Comparison of ENCODE assay signal across 12 mouse cellular contexts in the genomic region with DNA sequence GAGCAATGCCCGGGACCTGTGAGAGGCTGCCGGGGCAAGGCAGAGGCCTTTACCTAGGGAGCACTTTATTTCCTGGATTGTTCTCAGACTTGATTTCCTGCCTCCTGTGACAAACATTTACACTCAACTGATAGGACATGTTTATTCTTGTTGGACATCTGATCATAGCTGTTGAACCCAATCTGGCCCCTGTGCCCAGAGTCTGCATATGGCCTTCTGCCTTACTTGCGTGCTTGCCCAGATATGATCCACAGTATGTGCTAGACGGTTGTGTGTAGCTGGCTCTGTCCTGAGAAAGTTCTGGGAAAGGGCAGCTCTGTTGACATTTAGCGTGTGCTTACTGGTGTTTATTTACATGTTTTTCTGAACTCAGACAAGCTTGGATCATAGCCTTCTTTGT.
DNase-seq lines count a peak whose midpoint lies in the region; ATAC-seq lines count a peak whose summit lies in the region.
"Had no signal": no experiment of that assay in that cellular context is flagged by ENCODE, and none has a peak within 500 bp of the region (broad histone marks: within the 10 kb centered on the region; RNA-seq: fewer than 3 reads in every experiment).

No protein-coding gene starts in this region.

- ATAC-seq in hindbrain, embryonic 11.5 days (ENCODE audit: low FRiP score) = no peak
- ATAC-seq in neural tube, embryonic 11.5 days (ENCODE audit: insufficient read depth, low FRiP score, low TSS enrichment) = no peak
- ATAC-seq in midbrain, embryonic 13.5 days = no peak
- ATAC-seq in stomach, embryonic 16.5 days (ENCODE audit: insufficient read depth, low FRiP score) = no peak

- H3K27ac ChIP-seq in hindbrain, embryonic 11.5 days (ENCODE audit: low read depth, low read length) = peak overlapping the region; percentile 79; the same call in 1 of the 2 replicates
- H3K27ac ChIP-seq in hindbrain, embryonic 10.5 days = no peak overlapping the region
- peak overlapping the region; percentile 42; the same call in 1 of the 2 replicates for H3K27ac ChIP-seq in neural tube, embryonic 11.5 days (ENCODE audit: low read depth, low read length)
- peak overlapping the region; percentile 89 for H3K27ac ChIP-seq in midbrain, embryonic 13.5 days
- H3K27ac ChIP-seq in stomach, embryonic 16.5 days (ENCODE audit: low read length) = 0 out of 2 replicates have a peak overlapping the region, but pooled peaks have one; percentile 8
- H3K27ac ChIP-seq: liver, embryonic 13.5 days had no signal

- H3K9me3 ChIP-seq in hindbrain, embryonic 11.5 days (ENCODE audit: control insufficient read depth, low read length) = no peaks in the 10 kb centered on the region
- 0 out of 2 replicates have a peak, but pooled peaks cover 7% of the 10 kb centered on the region for H3K9me3 ChIP-seq in hindbrain, embryonic 10.5 days
- no peaks in the 10 kb centered on the region for H3K9me3 ChIP-seq in neural tube, embryonic 11.5 days (ENCODE audit: control insufficient read depth, low read length)
- H3K9me3 ChIP-seq in midbrain, embryonic 13.5 days = peaks cover under 1% of the 10 kb centered on the region; the same call in 1 of the 2 replicates
- H3K9me3 ChIP-seq in stomach, embryonic 16.5 days (replicated peaks; ENCODE audit: control insufficient read depth, low read length) = 0 out of 2 replicates have a peak, but pooled peaks cover 6% of the 10 kb centered on the region

- peaks cover 3% of the 10 kb centered on the region; the same call in 1 of the 2 replicates for H3K27me3 ChIP-seq in hindbrain, embryonic 11.5 days (ENCODE audit: control insufficient read depth, insufficient read depth, low read length)
- peaks cover 20% of the 10 kb centered on the region; the same call in 1 of the 2 replicates for H3K27me3 ChIP-seq in hindbrain, embryonic 10.5 days (ENCODE audit: insufficient read depth, poor library complexity, severe bottlenecking)
- no peaks in the 10 kb centered on the region for H3K27me3 ChIP-seq in neural tube, embryonic 11.5 days (ENCODE audit: control insufficient read depth, insufficient read depth, low read length)
- H3K27me3 ChIP-seq in midbrain, embryonic 13.5 days = peaks cover 9% of the 10 kb centered on the region
- H3K27me3 ChIP-seq in stomach, embryonic 16.5 days (ENCODE audit: control insufficient read depth, insufficient read depth, low read length) = no peaks in the 10 kb centered on the region

- no peak overlapping the region for H3K9ac ChIP-seq in hindbrain, embryonic 11.5 days (ENCODE audit: low read depth, low read length)
- H3K9ac ChIP-seq in neural tube, embryonic 11.5 days (ENCODE audit: low read length) = no peak overlapping the region
- no peak overlapping the region for H3K9ac ChIP-seq in midbrain, embryonic 13.5 days (replicated peaks)
- H3K9ac ChIP-seq in stomach, embryonic 16.5 days (ENCODE audit: low read length) = no peak overlapping the region
- H3K9ac ChIP-seq: liver, embryonic 13.5 days had no signal

- no peaks in the 10 kb centered on the region for H3K36me3 ChIP-seq in hindbrain, embryonic 11.5 days (ENCODE audit: control insufficient read depth, insufficient read depth, low read length)
- no peaks in the 10 kb centered on the region for H3K36me3 ChIP-seq in hindbrain, embryonic 10.5 days
- H3K36me3 ChIP-seq in neural tube, embryonic 11.5 days (ENCODE audit: control insufficient read depth, insufficient read depth, low read length) = no peaks in the 10 kb centered on the region
- no peaks in the 10 kb centered on the region for H3K36me3 ChIP-seq in midbrain, embryonic 13.5 days
- no peaks in the 10 kb centered on the region for H3K36me3 ChIP-seq in stomach, embryonic 16.5 days (ENCODE audit: control insufficient read depth, insufficient read depth, low read length)
- H3K36me3 ChIP-seq: liver, embryonic 13.5 days had no signal

- no peak overlapping the region for H3K4me2 ChIP-seq in hindbrain, embryonic 11.5 days (replicated peaks; ENCODE audit: low read depth, low read length)
- H3K4me2 ChIP-seq in neural tube, embryonic 11.5 days (ENCODE audit: low read depth) = no peak overlapping the region
- H3K4me2 ChIP-seq in midbrain, embryonic 13.5 days (replicated peaks) = no peak overlapping the region
- H3K4me2 ChIP-seq in stomach, embryonic 16.5 days (ENCODE audit: low read depth, low read length) = no peak overlapping the region
- H3K4me2 ChIP-seq: liver, embryonic 13.5 days had no signal

- 95% methylated on average over 5 of the region's 5 CpGs for WGBS in hindbrain, embryonic 11.5 days
- 93% methylated on average over 5 of the region's 5 CpGs for WGBS in hindbrain, embryonic 10.5 days
- WGBS in neural tube, embryonic 11.5 days = 95% methylated on average over 5 of the region's 5 CpGs
- WGBS in midbrain, embryonic 13.5 days = 92% methylated on average over 5 of the region's 5 CpGs
- 65% methylated on average over 5 of the region's 5 CpGs for WGBS in stomach, embryonic 16.5 days

- H3K4me3 ChIP-seq in hindbrain, embryonic 11.5 days (ENCODE audit: low read depth, low read length) = no peak overlapping the region
- no peak overlapping the region for H3K4me3 ChIP-seq in hindbrain, embryonic 10.5 days
- no peak overlapping the region for H3K4me3 ChIP-seq in neural tube, embryonic 11.5 days (ENCODE audit: low read depth, low read length)
- no peak overlapping the region for H3K4me3 ChIP-seq in midbrain, embryonic 13.5 days (replicated peaks)
- no peak overlapping the region for H3K4me3 ChIP-seq in stomach, embryonic 16.5 days (replicated peaks; ENCODE audit: low read length)
- H3K4me3 ChIP-seq: liver, embryonic 13.5 days had no signal

- DNase-seq in hindbrain, embryonic 11.5 days (ENCODE audit: low spot score) = no peak
- no peak for DNase-seq in hindbrain, embryonic 10.5 days (ENCODE audit: low spot score)
- no peak for DNase-seq in neural tube, embryonic 11.5 days (ENCODE audit: low spot score)
- DNase-seq in neural tube, embryonic 10.5 days (ENCODE audit: extremely low spot score, low spot score) = no peak
- no peak for DNase-seq in frontal cortex, postnatal 36 days (ENCODE audit: low spot score in 2 of 2)
- DNase-seq: cerebellum, adult 9-10 months; gastrocnemius, postnatal 10 days; liver, embryonic 13.5 days; right cerebral cortex, postnatal 25 days had no signal

- no peaks in the 10 kb centered on the region for H3K4me1 ChIP-seq in hindbrain, embryonic 11.5 days (replicated peaks; ENCODE audit: control insufficient read depth, insufficient read depth, low read length)
- H3K4me1 ChIP-seq in hindbrain, embryonic 10.5 days (replicated peaks) = peaks cover 21% of the 10 kb centered on the region
- H3K4me1 ChIP-seq in neural tube, embryonic 11.5 days (ENCODE audit: control insufficient read depth, insufficient read depth, low read length) = no peaks in the 10 kb centered on the region
- peaks cover 19% of the 10 kb centered on the region for H3K4me1 ChIP-seq in midbrain, embryonic 13.5 days (replicated peaks)
- peaks cover 12% of the 10 kb centered on the region; the same call in 1 of the 2 replicates for H3K4me1 ChIP-seq in stomach, embryonic 16.5 days (ENCODE audit: control insufficient read depth, insufficient read depth, low read length)
- H3K4me1 ChIP-seq: liver, embryonic 13.5 days; megakaryocyte, embryonic 14.5 days had no signal
